Mouse (Mus musculus): Measurements from ENCODE around the gene Sort1. TPM values are rescaled to one million over a fixed set of nuclear protein-coding genes. Genes with fewer than 3 reads are reported as not detected.

The Sort1 gene
- total RNA-seq, 2 experiments from 2014 or later: 360 to 361 TPM

DNA sequence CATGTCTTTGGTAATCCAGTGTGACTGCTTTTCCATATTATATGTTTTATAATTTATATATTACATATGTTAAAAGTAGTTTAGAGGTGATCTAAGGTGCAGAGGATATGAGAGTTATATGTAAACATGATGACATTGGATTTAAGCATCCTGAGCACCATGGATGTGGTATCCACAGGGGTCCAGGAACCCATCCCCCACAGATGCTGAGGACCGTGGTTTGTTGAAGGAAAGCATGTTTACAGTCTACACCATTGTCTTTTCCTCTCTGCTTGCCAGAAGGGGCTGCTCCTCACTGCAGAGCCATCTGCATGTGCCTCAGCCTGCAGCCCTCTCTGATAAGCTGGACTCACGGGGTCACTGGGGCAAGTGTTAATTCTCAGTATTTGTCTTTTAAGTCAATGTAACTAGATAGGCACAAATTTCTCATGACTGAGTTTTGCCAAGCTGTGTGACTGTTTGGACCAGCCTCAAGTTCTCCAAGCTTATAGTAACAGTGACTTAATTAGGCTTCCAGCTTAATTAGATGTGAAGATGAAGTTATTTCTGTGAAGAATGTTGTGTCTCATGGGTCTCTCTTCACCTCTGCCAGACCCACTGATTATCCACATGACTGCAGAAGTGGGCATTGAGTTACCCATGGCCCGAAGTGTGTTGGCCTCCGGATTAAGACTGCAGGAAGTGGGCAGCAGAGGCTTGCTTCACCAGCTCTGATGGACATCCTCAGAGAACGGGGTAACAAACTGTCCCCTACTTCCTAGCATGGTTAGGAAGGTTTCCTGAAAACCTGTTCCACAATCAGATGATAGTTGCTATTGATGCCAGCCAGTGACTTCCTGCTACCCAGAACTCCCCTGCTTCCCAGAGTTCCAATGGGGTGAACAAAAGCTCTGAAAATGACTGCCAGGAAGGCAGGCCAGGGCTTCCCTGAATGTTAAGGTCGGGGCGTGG, 14.0 kb downstream of the Sort1 start:
- no peak overlapping the region for H3K4me3 ChIP-seq
- DNase-seq (ENCODE audit: low spot score in 2 of 2): no peak
- TF ChIP-seq CTCF (conservative IDR thresholded peaks at IDR 0.05): no peak
- H3K27ac ChIP-seq: peak overlapping the region; percentile 93

DNA sequence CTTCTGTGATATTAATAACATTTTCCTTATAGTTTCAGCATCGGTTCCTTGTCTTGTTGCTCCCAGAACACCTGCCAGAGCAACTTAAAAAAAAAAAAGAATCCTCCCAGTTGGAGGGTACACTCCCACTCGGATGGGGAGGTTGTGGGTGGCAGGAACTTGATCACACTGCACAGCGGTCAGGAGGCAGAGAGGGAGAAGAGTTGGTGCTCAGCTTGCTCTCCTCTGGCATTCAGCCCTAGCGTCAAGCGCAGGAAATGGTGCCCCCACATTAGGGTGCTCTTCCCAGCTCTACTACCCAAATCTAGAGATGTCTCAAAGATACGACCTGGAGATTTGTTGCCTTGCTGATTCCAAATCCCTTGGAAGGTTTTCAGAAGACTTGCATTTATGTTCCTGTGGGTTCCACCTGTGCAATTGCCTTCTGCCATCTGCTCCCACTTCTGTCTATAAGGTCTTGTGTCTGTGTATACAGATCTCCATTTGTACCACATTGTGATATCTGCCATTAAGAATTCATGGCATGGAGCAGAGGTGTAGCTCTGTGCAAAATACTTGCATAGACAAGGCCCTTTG, 16.7 kb downstream of the Sort1 start:
- peak overlapping the region; percentile 93 for H3K27ac ChIP-seq
- TF ChIP-seq CTCF (conservative IDR thresholded peaks at IDR 0.05): 0 out of 2 replicates have a peak, but pooled peaks have one; percentile 13
- H3K4me3 ChIP-seq: no peak overlapping the region
- DNase-seq (ENCODE audit: low spot score in 2 of 2): no peak

DNA sequence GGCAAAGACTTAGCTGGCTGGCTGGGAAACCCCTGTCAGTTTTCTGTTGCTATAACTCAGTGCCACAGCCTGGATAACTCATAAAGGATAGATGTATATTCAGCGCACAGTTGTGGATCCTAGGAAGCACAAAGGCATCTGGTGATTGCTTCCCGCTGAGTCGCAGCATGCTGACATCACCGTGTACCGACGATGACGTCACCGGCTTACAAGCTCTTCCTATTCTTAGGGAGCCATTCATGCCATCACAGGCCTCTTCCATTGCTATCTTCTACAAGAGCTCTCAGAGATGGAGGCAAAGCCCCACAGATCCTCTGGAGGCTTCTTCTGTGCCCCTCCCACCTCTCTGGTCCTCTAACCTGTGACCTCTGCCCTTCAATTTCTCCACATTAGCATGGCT, 19.8 kb downstream of the Sort1 start:
- TF ChIP-seq CTCF (conservative IDR thresholded peaks at IDR 0.05): no peak
- Histone ChIP-seq H3K27ac (peak overlapping the region; percentile 15; the same call in 1 of the 2 replicates), H3K4me3 (no peak overlapping the region)
- DNase-seq (ENCODE audit: low spot score in 2 of 2): no peak

DNA sequence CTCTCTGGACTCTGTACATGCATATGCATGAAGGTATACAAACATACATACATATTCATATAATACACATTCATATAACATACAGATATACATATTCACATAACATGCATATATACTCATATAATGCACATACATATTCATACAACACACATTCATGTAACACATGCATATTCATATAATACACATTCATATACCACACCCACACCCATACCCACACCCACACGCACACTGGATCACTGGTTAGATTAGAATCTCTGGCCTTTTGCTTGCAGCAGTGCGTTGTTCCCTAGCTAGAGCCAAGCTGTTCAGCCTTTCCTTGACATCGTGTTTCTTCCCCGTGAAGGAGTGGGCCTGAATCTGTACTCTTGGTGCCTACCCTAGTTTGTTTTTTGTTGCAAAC, 20.9 kb downstream of the Sort1 start:
- H3K27ac ChIP-seq: peak overlapping the region; percentile 15; the same call in 1 of the 2 replicates
- no peak for DNase-seq (ENCODE audit: low spot score in 2 of 2)
- TF ChIP-seq CTCF (conservative IDR thresholded peaks at IDR 0.05): no peak
- no peak overlapping the region for H3K4me3 ChIP-seq

DNA sequence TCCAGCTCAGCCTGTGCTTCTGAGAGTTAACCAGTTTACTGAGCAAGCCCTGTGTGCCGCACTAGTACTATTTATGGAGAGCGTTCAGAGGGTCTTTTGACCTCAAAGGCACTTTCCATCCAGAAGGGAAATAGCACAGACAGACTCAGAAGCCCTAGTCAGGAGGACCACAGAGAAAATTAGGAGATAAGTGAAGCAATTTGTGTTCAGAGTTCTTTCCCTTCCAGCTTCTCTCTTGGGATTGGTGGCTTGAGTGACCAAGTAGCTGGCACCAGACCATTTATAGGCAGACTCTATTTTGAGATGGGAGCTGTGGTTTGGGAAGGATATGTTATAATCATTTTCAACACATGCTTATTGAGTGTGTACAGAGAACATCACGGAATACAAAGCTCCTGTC, 22.5 kb downstream of the Sort1 start:
- peak overlapping the region; percentile 77 for H3K27ac ChIP-seq
- DNase-seq (ENCODE audit: low spot score in 2 of 2): no peak
- no peak for TF ChIP-seq CTCF (conservative IDR thresholded peaks at IDR 0.05)
- H3K4me3 ChIP-seq: no peak overlapping the region

DNA sequence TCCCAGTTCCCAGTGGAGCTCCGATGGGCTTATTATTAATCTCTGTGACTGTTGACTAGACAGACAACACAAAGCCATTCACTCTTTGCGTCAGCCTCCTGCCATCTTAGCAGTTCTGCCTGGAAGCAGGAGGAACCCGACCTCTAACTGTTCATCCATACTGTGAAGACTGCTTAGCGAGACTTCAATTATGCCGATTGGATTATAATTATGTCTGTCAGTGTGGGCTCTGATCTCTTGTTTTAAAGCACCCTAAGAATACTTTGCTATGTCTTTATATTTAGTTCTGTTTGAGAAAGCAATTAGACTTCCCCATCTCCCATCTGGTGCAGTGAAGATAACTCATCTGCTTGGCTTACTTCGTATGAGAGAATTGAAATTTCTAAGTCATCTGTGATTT, 23.6 kb downstream of the Sort1 start:
- H3K4me3 ChIP-seq: no peak overlapping the region
- H3K27ac ChIP-seq: peak overlapping the region; percentile 77; the same call in 1 of the 2 replicates
- TF ChIP-seq CTCF (conservative IDR thresholded peaks at IDR 0.05): no peak
- no peak for DNase-seq (ENCODE audit: low spot score in 2 of 2)

DNA sequence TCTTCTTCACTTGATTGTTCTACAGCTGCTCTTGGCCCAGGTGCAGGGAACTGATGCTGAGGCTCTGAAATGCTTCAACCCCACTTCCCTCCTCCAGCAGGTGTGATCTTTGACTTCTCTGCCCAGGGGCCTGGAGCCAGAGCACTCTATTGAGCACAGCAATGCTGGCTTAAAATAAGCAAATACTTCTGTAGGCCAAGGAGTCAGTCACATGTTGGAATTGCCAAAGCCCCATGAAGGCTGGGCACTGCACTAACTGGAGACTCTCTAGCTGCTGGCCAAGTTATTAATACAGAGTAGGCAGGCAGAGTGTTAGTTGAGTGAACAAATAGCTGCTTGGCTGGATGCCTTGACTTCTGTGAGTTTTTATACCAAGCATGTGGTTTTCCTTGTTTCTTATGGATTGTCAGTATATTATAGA, 27.0 kb downstream of the Sort1 start:
- no peak for DNase-seq (ENCODE audit: low spot score in 2 of 2)
- no peak for TF ChIP-seq CTCF (conservative IDR thresholded peaks at IDR 0.05)

DNA sequence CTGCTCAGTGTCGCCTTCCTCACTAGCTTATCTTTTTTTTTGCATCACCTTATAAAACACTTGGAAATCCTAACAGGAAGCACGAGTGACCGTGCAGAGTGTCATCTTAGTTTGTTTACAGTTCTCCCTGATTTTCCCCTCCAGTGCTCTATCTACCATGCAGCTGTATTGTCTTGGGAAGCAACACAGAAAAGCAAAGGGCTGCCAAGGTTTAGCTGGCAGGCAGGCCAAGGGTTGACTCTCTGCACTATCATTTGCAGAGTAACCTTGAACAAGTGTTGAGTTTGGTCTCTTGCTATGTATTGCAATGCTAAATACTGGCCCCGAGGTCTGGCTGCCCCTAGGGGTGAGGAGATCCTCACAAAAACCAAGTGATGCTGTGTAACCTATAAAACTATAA, 27.8 kb downstream of the Sort1 start:
- no peak for TF ChIP-seq CTCF (conservative IDR thresholded peaks at IDR 0.05)
- H3K27ac ChIP-seq: no peak overlapping the region
- DNase-seq (ENCODE audit: low spot score in 2 of 2): no peak

More for the DNA sequence above, 27.0 kb downstream of the Sort1 start:
- Histone ChIP-seq H3K4me3 (no peak overlapping the region), H3K27ac (peak overlapping the region; percentile 12; the same call in 1 of the 2 replicates)

DNA sequence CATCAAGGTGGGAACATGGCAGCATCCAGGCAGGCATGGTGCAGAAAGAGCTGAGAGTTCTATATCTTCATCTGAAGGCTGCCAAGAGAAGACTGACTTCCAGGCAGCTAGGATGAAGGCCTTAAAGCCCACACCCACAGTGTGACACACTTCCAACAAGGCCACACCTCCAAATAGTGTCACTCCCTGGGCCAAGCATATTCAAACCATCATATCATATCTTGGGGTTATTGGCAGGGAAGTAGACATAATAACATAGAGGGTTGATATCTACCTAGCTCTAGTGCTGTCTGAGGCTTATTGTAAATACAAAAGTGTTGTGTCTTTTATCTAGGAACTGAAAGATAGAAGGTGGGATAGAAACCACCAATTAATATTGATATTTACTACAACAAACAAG, 28.5 kb downstream of the Sort1 start:
- TF ChIP-seq CTCF (conservative IDR thresholded peaks at IDR 0.05): no peak
- no peak for DNase-seq (ENCODE audit: low spot score in 2 of 2)
- no peak overlapping the region for H3K4me3 ChIP-seq
- no peak overlapping the region for H3K27ac ChIP-seq

More for the DNA sequence above, 27.8 kb downstream of the Sort1 start:
- H3K4me3 ChIP-seq: no peak overlapping the region

DNA sequence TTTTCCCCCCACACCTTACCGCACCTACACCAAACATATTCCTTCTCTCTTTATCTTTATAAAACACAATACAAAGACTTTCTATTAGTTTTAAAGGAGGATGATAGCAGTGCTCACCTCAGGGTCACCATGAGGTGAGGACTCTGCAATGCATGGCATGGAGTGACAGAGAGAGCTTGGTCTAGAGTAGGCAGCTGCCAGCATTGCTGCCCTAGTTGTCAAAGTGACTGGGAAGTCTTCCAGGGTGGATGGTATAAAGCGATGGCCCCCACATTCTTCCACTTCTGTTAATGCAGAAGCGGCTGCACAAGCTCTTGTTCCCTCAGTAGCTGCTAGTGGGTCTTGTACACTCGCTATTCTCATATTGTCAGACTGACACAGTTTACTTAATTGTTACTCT, 29.3 kb downstream of the Sort1 start:
- DNase-seq (ENCODE audit: low spot score in 2 of 2): no peak
- Histone ChIP-seq H3K27ac (peak overlapping the region; percentile 64; the same call in 1 of the 2 replicates), H3K4me3 (no peak overlapping the region)
- TF ChIP-seq CTCF (conservative IDR thresholded peaks at IDR 0.05): no peak

DNA sequence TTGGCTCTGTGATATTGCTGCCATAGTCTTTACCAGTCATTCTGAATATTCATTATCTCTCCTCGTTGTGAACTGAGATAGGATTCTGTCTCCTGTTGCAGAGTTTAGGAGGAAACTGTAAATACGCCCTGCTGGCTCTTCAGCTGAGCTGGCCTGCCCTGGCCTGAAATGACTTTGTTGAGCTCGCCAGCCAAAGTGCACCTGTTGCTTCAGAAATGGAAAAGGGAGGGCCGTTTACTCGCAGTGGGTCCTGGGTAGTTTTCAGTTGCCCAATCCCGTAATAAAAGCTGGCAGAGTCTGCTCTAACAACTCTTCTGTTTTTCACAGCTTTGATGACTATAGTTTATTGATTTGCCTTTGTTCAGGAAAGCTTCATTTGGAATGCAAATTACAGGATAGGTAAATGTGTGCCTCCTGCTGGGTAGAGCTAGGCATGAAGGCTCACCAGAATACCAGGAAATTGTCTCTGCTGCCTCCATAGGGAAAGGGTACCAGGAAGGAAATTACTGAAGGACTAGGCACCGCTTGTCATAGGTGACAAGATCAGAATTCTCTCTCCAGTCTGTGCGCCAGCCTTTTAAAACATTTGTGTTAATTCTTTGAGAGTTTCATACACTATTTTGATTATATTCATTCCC, 30.3 kb downstream of the Sort1 start:
- DNase-seq (ENCODE audit: low spot score in 2 of 2): no peak
- Histone ChIP-seq H3K4me3 (no peak overlapping the region), H3K27ac (peak overlapping the region; percentile 64; the same call in 1 of the 2 replicates)
- TF ChIP-seq CTCF (conservative IDR thresholded peaks at IDR 0.05): peak; percentile 21; the same call in 1 of the 2 replicates

DNA sequence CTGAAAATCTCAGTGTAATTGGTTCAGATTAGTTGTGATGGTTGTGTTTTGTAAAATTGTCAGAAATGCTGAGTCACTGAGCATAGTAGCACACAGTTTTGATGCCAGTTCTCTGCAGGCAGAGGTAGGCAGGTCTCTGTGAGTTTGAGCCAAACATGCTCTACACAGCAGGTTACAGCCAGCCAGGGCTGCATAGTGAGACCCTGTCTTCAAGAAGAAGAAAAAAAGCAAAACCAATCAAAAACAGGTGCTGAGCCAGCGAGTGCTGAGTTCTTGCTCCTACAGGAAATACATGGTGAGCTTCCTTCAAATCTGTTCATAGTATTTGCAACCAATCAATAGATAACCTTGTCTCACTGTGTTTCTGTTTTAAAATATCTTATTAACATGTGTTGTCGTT, 34.6 kb downstream of the Sort1 start:
- H3K27ac ChIP-seq: peak overlapping the region; percentile 67
- H3K4me3 ChIP-seq: no peak overlapping the region
- DNase-seq (ENCODE audit: low spot score in 2 of 2): no peak
- TF ChIP-seq CTCF (conservative IDR thresholded peaks at IDR 0.05): no peak

DNA sequence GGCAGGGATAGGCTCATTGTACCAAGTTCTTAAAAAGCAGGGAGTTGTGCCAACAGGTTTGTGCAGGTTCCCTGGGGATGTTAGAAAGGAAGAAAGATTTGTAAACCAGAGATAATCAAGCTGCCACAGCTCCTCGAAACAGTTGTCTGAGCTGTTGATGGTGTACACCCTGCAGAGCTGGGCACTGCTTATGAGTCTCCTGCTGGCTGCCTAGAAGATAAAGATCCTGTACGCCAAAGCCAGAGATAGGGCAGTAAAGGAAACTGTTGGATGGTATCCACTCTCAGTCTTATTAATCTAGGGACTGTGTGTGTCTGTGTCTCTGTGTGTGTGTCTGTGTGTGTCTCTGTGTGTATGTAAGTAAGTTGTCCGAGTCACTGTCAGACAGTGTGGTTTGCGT, 37.8 kb downstream of the Sort1 start:
- H3K27ac ChIP-seq: peak overlapping the region; percentile 43
- DNase-seq (ENCODE audit: low spot score in 2 of 2): no peak

More for the DNA sequence above, 37.8 kb downstream of the Sort1 start:
- TF ChIP-seq CTCF (conservative IDR thresholded peaks at IDR 0.05): no peak
- H3K4me3 ChIP-seq: no peak overlapping the region
